Comparison of ENCODE assay signal across 25 mouse cellular contexts in genomic region chr1:22579470-22579869, GRCm38 (mm10).
DNase-seq lines count a peak whose midpoint lies in the region; ATAC-seq lines count a peak whose summit lies in the region.
"Had no signal": no experiment of that assay in that cellular context is flagged by ENCODE, and none has a peak within 500 bp of the region (broad histone marks: within the 10 kb centered on the region; RNA-seq: fewer than 3 reads in every experiment).

No protein-coding gene starts in this region.

- no peaks in the 10 kb centered on the region for H3K9me3 ChIP-seq in heart, embryonic 16.5 days (replicated peaks; ENCODE audit: control insufficient read depth, low read length)
- H3K9me3 ChIP-seq in lung, embryonic 15.5 days = no peaks in the 10 kb centered on the region
- no peaks in the 10 kb centered on the region for H3K9me3 ChIP-seq in megakaryocyte, embryonic 14.5 days
- no peaks in the 10 kb centered on the region for H3K9me3 ChIP-seq in forebrain, embryonic 15.5 days
- H3K9me3 ChIP-seq: forebrain, embryonic 10.5 days; forebrain, embryonic 13.5 days; G1E; heart, embryonic 13.5 days; hindbrain, embryonic 12.5 days; hindbrain, embryonic 15.5 days had no signal

- peaks cover 2% of the 10 kb centered on the region; the same call in 1 of the 2 replicates for H3K4me1 ChIP-seq in heart, embryonic 16.5 days (ENCODE audit: control insufficient read depth, insufficient read depth, low read length)
- no peaks in the 10 kb centered on the region for H3K4me1 ChIP-seq in lung, embryonic 15.5 days
- H3K4me1 ChIP-seq in megakaryocyte, embryonic 14.5 days = no peaks in the 10 kb centered on the region
- H3K4me1 ChIP-seq in forebrain, embryonic 15.5 days = no peaks in the 10 kb centered on the region
- H3K4me1 ChIP-seq: forebrain, embryonic 10.5 days; forebrain, embryonic 13.5 days; hindbrain, embryonic 12.5 days; hindbrain, embryonic 15.5 days had no signal

- no peak for DNase-seq in heart, adult 9 months (ENCODE audit: low spot score in 2 of 2)
- DNase-seq in lung, adult 18-20 months = no peak
- DNase-seq: adrenal gland, postnatal 10 days; adrenal gland, postnatal 36 days; B cell, adult 2 months; cerebellum, adult 18-20 months; cerebellum, adult 9-10 months; cerebellum, postnatal 14 days; forebrain, postnatal 0 days; gastrocnemius, adult 2 months; gastrocnemius, postnatal 14 days; heart, adult 11 months had no signal

- H3K27ac ChIP-seq in heart, embryonic 16.5 days (ENCODE audit: low read length) = no peak overlapping the region
- no peak overlapping the region for H3K27ac ChIP-seq in lung, embryonic 15.5 days
- H3K27ac ChIP-seq in forebrain, embryonic 15.5 days (replicated peaks) = no peak overlapping the region
- H3K27ac ChIP-seq: forebrain, embryonic 10.5 days; forebrain, embryonic 13.5 days; gastrocnemius, adult 2 months; hindbrain, embryonic 12.5 days; hindbrain, embryonic 15.5 days had no signal

- H3K9ac ChIP-seq in heart, embryonic 16.5 days (ENCODE audit: low read length) = no peak overlapping the region
- no peak overlapping the region for H3K9ac ChIP-seq in lung, embryonic 15.5 days
- H3K9ac ChIP-seq in forebrain, embryonic 15.5 days (replicated peaks) = no peak overlapping the region
- H3K9ac ChIP-seq: forebrain, embryonic 13.5 days; forebrain, postnatal 0 days; heart, embryonic 13.5 days; hindbrain, embryonic 12.5 days; hindbrain, embryonic 15.5 days had no signal

- ATAC-seq in heart, embryonic 16.5 days (replicated peaks; ENCODE audit: extremely low read depth, insufficient read depth, low FRiP score) = peak; percentile 45
- peak; percentile 77; the same call in 1 of the 2 replicates for ATAC-seq in lung, embryonic 15.5 days (ENCODE audit: borderline replicate concordance, extremely low read depth, low FRiP score, low TSS enrichment)
- no peak for ATAC-seq in megakaryocyte, adult 5-6 weeks (ENCODE audit: poor library complexity, severe bottlenecking)
- no peak for ATAC-seq in forebrain, embryonic 15.5 days (replicated peaks)
- ATAC-seq: forebrain, embryonic 13.5 days; forebrain, postnatal 0 days; Patski had no signal

- H3K27me3 ChIP-seq in heart, embryonic 16.5 days (ENCODE audit: control insufficient read depth, insufficient read depth, low read length) = no peaks in the 10 kb centered on the region
- no peaks in the 10 kb centered on the region for H3K27me3 ChIP-seq in lung, embryonic 15.5 days
- H3K27me3 ChIP-seq in megakaryocyte, embryonic 14.5 days (replicated peaks) = no peaks in the 10 kb centered on the region
- H3K27me3 ChIP-seq in forebrain, embryonic 15.5 days = no peaks in the 10 kb centered on the region
- H3K27me3 ChIP-seq: CH12.LX; forebrain, embryonic 13.5 days; heart, embryonic 13.5 days; hindbrain, embryonic 12.5 days; hindbrain, embryonic 15.5 days had no signal

- H3K4me3 ChIP-seq in heart, embryonic 16.5 days (ENCODE audit: low read length) = no peak overlapping the region
- no peak overlapping the region for H3K4me3 ChIP-seq in lung, embryonic 15.5 days
- peak overlapping the region; percentile 17 for H3K4me3 ChIP-seq in megakaryocyte, embryonic 14.5 days (replicated peaks)
- no peak overlapping the region for H3K4me3 ChIP-seq in forebrain, embryonic 15.5 days
- H3K4me3 ChIP-seq: forebrain, embryonic 10.5 days; forebrain, embryonic 13.5 days; gastrocnemius, adult 2 months; heart, embryonic 13.5 days; hindbrain, embryonic 12.5 days; hindbrain, embryonic 15.5 days had no signal

- WGBS in heart, embryonic 16.5 days = 41% methylated on average over 3 of the region's 3 CpGs
- WGBS in lung, embryonic 15.5 days = 25% methylated on average over 3 of the region's 3 CpGs
- 86% methylated on average over 3 of the region's 3 CpGs for WGBS in forebrain, embryonic 15.5 days

- H3K36me3 ChIP-seq in heart, embryonic 16.5 days (ENCODE audit: control insufficient read depth, insufficient read depth) = no peaks in the 10 kb centered on the region
- H3K36me3 ChIP-seq in lung, embryonic 15.5 days = no peaks in the 10 kb centered on the region
- H3K36me3 ChIP-seq in megakaryocyte, embryonic 14.5 days (replicated peaks; ENCODE audit: low read length) = no peaks in the 10 kb centered on the region
- H3K36me3 ChIP-seq in forebrain, embryonic 15.5 days = no peaks in the 10 kb centered on the region
- H3K36me3 ChIP-seq: forebrain, embryonic 10.5 days; G1E; heart, embryonic 13.5 days; hindbrain, embryonic 12.5 days; hindbrain, embryonic 15.5 days had no signal

- no peak overlapping the region for H3K4me2 ChIP-seq in heart, embryonic 16.5 days (ENCODE audit: low read depth, low read length)
- no peak overlapping the region for H3K4me2 ChIP-seq in lung, embryonic 15.5 days
- H3K4me2 ChIP-seq in forebrain, embryonic 15.5 days (replicated peaks) = no peak overlapping the region
- H3K4me2 ChIP-seq: forebrain, embryonic 13.5 days; heart, embryonic 13.5 days; hindbrain, embryonic 12.5 days; hindbrain, embryonic 15.5 days had no signal

Comparison
In these comparisons a context has a peak if more than half of its experiments do, and no peak if none do; other contexts are left out.
1. ATAC-seq: peak in heart, embryonic 16.5 days (single experiment) and lung, embryonic 15.5 days (single experiment); none in megakaryocyte, adult 5-6 weeks (single experiment) and forebrain, embryonic 15.5 days (single experiment).